Mouse (Mus musculus) urinary bladder, postnatal 36 days (tissue): ENCODE data around the gene Fsd1l.

Experiments used
- DNase-seq, 2 experiments: peaks; one replicate each; pipeline ENCODE4 v3.0.0; 2022; ENCODE audit warnings: low spot score in 2 of 2, mixed read lengths in 1 of 2

Fsd1l gene

DNA sequence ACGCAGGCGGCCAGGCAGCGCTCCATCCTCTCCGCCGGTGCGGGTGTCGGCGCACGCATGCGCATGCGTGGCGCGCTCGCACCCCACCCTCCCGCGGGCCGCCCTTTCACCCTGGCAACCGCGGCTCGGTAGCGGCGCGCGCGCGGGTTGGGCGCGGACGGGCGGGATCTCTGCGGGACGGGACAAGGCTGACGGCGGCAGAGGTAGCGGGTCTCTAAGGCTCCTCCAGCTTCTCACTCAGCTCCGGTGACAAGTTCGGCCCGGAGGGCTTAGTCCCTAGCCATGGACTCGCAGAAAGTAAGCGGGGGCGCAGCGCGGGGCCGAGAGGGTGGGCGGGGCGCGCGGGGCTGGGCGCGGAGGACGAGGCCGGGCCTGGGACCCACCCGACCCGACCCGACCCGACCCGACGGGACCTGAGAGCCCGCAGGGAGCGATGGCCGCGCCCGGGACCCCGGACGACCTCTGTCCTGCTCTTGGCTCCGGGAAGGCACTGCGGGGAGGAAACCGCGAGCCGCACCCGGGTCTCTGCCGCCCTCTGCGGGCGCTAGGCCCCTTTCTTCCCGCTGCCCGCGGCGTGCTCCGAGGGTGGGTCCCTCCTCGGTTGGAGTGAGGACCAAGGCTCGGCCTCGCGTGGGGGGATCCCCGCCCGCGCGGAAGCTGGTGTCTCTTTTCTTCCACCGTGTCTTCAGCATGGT is at the start of gene Fsd1l:
Fsd1l (plus strand) TSS at position 156 of the 695 bp plus-strand sequence.
- DNase-seq, result peak; percentile 51 to 69

DNA sequence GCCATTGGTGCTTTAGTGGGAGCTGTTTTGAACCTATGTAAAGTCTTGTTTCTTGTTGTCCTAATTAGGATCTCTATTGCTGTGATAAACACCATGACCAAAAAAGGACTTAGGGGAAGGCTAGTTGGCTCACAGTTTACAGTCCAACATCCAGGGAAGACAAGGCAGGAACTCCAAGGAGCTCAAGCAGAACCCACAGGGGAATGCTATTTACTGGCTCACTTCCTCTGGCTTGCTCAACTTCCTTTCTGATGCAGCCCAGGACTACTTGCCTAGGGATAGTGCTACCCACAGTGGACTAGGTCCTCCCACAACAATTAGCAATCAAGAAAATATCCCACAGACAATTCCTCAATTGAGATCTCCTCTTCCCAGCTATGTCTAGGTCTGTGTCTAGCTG is 43.6 kb upstream of the Fsd1l start:
- no peak for DNase-seq

DNA sequence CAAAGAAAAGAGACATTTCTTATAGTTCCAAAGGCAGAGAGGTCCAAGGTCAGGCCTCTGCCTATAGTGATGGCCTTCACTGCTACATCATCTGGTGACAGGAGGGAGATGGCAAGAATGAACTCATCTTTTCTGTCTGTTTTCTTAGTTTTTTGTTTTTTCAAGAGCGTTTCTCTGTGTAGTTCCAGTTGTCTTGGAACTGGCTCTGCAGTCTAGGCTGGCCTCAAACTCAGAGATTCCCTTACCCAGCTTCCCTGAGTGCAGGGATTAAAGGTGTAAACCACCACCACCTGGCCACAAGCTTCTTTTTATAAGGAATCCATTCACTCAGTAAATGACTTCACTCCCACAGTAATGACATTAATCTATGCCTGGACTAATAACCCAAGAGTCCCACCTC is 42.3 kb upstream of the Fsd1l start:
- no peak for DNase-seq

DNA sequence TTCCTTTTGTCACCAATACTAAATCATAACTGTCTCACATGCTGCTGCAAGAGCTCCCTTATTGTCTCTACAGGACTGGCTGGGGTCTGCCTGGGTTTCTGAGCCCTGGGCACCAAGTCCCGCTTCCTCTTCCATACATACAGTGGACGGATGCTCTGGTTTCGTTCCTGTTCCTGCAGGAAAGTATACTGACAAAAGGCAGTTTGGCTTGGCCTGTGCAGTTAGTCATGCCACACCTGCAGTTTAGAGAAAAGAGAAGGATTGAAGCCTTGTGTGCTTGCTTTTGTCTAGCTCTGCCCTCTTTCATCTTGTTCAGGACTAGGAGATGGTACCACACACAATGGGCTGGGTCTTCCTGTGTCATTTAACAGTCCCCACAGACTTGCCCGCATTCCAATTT is 41.8 kb upstream of the Fsd1l start:
- no peak for DNase-seq

DNA sequence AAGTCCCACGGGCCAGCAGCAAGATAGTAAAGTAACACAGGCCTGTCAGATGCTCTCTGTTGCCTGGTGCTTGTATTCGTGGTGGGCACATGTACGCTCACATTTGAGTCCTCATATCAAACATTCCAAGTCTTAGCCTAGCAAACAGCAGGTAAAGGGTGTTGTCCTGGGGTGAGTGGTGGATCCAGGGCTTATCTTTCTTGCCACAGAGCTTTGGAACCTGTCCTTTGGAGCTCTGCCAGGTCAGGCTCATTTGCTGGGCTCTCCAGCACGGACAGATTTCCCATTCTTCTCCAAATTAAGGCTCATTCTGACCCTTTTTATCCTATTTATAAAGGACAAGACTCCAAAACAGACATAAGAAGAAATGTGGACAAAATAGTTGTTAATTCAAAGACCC is 41.1 kb upstream of the Fsd1l start:
- DNase-seq, result no peak

DNA sequence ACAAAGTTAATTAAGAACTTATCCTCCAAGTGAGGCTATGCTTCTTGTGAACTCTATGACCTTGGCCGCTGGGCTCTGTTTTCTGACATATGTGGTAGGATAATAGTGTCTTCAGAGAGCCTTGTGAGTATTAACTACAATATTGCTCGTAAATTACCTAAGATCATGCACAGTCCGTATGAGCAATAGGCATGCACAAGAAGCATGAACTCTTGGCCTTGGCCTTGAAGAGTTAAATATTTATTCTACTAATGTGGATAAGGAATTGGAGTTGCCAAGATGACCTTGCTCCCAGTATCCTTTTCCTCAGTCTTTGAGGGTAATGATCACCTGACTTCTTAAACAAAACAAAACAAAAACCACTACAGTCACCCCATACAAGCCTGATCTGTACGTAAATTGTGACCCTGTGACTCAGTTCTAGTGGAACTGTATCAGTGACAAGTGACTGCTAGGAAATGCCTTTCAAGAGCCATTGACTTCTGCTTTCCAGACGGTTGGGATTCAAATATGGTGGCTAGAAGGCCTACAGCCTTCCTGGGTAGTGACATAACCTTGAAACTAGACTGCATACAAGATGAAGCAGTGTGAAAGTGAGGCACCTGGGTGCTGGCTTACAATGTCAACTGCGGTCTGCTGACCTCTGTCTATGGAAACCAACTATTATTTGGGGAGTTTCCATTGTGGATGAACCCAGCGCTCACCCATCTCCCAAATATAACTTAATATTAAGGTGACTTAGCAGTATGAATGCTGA is 40.4 kb upstream of the Fsd1l start:
- no peak for DNase-seq

DNA sequence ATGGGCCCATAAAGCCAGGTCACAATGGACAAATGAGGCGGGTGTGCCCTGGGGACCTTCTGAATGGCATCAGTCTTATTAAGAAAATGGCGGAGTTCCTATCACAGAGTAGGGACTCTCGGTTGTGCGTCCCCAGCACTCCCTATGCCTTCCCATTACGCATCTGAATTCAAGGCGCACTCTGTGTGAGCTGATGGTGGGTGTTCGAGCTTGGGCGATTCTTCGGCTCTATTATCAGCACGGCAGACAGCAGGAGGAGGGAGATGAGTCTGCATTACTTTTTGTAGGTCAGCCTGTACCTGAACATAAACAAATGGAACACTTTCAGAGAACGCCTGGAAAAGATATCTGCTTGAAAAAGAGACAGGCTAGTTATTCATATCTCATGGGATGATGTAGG is 39.7 kb upstream of the Fsd1l start:
- DNase-seq, result no peak

DNA sequence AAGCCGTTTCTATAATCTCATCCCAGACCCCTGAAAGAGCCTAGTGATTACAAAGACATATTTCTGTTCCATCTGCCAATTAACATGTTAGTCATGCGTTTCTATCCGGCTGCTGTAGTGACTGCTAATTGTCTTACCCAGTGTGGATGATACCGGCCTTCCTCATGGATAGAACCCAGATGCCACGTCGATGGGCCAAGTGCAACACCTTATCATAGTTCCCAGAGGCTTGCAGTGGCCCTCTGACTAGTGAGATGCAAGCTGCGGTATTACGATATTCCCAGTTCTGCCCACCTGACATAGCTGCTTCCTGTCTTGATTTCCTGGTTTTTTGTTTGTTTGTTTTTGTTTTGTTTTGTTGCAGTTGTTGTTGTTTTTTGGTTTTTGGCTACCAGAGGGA is 39.3 kb upstream of the Fsd1l start:
- DNase-seq, result no peak

DNA sequence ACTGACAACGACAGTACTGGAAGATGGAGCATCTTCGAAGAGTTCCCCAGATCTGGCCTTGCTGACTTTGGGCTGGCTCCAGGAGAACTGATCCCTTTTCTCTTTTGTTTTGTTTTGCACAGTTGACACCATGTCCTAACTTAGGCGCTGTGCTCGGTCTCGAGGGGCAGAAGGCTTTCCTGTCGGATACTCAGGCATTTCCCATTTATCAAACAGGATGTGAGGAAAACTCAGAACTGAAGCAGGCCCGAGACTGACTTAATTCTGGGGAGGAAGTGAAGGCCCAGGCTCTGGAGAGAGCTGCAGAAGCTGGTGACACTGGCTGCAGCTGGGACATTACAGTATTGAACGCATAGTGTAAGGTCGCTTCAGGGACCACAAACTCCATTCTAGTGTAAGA is 38.9 kb upstream of the Fsd1l start:
- peak in 1 of 2 experiments; percentile 7 for DNase-seq

DNA sequence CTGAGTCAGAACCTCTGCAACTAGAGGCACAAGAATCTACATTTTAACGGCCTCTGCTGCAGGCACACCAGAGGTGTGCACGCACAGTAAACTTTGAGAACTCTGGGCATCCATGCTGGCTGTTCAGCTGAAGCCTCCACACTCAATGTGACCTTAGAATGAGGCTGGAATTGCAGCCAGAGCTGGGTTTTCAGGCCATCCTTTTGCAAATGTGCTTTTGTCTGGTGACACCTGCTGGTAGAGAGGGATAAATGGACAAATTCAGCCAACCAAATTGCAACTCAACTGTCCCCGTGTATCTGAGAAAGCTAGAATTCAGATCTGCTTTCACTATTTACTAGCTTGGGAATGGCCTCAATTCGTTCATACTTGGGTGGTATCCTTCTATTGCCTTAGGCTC is 37.1 kb upstream of the Fsd1l start:
- DNase-seq, result peak; percentile 32 to 34

DNA sequence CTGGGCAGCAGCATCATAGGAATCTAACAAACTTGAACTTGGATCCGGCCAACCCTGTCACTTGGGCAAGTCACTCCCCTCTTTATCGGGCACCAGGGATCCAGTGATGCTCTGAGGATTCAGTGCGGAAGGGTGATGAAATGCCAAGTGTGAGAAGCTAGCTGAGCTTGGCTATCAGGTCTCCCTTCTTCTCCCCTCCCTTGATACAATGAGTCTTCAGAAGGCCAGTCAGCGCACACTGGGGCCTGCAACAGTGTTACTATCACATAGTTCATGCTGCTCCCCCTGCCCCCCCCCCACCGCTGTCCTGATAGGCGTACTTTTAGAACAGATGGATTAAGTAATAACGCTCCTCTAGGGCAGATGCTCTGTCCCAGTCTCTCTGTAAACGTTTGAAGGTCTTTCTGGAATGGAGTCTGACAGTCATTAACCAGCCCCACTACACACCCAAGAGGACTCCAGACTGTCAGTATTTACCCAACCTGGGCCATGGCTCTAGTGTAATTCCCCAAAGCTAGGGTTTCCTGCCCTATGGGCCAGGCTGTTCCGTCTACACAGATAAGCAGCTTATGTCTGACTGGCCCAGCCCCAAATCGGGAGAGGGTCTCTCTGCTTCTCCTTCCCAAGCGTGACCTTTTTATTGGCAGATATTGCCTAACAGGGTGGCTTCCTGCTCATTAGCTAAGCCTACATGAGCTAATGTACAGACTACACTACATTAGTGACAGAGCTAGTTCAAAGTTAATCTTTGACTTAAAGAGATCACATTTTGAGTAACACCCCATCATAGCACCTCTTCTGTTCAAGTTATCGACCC is 35.8 kb upstream of the Fsd1l start:
- no peak for DNase-seq

DNA sequence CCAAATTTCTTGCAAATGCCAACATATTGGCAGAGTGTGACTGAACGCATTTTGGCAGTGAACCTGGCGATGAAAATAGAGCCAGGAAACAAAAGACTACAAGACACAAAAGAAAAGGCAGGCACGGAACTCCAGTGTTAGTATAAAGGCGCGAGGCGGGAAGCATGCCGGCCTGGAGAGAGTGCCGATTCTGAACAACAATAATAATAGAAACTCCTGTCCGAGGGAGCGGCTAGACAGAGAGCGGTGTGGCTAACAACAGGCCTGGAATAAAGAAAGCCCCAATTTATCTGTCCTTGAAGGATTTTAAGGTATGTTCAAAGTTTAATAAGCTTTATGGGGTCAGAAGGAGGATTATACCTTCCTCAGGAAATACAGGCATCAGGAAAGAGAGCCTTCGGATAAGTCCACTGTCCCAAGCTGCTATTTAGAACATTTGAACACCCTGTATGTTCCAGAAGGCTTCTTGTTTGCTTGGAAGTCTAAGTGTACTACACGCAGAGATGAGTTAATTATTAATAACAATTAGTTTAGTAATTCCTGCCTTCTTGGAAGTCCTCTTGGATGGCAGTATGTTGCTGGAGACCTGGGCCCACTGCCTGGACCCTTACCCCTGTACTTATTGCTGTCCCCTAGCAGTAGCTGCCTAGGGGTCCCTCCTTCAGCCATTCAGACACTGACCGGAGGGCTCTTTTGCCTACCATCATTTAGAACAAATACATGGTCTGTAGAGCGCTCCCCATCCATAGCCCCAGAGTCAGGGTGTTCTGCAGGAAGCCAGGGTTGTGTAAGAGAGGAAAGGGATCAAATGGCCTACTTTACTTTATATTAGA is 35.0 kb upstream of the Fsd1l start:
- no peak for DNase-seq

DNA sequence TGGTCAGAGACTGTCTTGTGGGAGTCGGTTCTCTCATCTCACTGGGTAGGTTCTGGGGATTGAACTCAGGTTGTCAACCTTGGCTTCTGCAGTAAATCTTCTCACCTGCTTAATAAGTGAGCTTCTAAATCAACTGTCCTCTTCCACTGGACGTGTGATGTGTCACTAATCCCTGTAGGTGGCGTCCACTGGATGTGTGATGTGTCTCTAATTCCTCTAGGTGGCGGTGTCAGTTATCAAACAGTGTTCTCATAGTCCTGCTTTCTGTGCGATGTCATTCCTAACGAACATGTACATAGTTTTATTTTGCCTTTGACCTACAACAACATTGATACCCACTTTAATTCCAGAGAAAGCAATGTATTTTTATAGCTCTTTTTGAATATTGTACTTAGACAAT is 30.8 kb upstream of the Fsd1l start:
- DNase-seq, result no peak

DNA sequence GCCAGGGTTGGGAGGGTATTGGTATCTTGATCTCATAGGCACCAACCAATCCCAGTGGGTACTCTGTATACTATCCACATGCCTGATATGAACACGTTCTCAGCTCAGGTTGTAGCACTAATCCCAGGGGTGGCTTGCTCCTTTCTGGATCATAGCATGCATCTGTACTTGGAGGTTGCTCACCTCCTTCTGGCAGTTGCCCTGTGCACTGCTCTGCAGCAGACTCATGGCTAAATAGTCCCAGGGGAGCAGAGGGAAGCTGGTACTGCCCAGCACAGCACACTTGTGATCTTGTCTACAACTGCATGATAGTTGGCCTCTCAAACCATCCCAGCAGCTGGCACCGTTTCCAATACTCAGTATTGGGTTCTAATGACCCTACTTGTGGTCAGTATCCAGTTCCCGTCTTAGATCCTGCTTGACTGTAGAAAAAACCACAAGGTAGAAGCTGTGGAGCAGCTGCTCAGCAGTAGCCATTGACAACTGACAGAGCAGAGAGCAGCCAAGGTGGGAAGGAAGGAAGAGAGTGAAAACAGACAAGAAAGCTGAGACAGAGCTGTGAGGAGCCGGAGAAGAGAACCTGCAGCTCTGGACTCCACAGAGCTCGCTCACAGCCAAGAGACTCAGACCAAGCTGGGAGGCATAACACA is 16.6 kb upstream of the Fsd1l start:
- no peak for DNase-seq

DNA sequence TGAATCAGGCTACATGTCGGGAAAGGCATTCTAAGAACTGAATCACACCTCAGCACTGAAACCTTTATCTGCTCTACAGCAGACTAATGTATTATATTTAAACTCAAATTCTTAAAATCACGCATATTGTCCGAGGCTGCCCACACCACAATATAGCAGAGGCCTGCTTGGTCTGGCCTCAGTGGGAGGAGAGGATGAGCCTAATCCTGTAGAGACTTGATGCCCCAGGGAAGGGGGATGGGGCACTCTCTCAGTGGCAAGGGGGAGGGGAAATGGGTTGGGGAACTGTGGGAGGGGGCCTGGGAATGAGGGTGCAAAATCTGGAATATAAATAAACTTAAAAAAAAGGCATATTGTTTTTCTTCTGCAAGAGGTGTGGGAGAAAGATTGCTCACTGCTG is 13.3 kb upstream of the Fsd1l start:
- DNase-seq, result no peak

DNA sequence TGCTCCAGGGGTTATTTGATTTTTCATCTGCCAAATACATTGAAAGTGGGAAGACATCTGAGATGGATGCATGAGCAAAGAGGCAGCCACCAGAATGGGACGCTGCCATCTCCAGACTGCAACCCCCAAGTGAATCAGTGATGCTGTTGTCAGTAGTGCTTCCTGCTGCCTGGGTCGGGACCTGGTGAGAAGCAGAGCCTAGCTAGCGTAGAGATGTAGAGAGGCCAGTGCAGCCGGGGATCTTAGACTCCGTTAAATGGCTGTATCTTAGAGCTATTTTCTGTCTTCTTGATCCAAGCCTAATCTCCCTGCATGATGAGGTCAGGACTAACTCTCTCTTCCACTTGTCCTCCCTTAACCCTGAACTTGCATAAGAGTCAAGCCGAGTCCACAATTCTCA is 11.2 kb upstream of the Fsd1l start:
- no peak for DNase-seq

DNA sequence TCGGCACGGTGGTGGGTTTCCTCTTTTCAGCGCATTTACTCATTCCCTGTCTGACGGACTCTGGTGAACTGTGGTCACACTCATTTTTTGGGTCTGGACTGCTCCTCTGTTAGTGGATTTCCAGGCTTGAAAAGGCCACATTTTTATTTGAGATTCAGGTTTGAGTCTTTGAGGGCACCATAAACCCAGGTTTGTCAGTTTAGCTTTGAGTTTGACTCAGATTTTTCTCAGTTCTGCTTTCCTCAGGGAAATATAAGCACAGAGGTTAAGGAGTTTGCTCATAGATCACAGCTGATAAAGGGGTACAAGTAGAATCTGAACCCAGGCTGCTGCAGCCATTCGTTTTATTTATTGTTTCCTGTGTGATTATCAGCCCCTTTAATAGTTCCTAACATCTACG is 10.2 kb upstream of the Fsd1l start:
- DNase-seq, result no peak

DNA sequence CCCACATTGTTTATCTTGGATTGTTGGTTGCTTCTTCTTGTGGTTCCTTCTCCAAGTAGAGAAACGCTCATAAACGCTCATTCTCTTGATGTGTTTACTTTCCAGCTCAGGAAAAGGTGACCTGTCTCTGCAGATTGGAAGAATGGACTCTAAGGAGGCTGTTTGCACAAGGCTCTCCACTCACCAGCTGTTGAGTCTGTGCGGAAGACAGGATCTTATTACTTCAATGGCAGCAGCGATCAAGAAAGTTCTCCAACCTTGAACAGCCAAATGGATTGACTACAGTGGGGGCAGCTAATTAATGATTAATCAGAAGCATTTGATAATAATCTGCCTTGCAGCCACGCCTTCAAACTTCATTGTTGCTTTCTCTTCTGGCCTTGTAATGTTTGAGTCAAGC is 9.8 kb upstream of the Fsd1l start:
- no peak for DNase-seq

DNA sequence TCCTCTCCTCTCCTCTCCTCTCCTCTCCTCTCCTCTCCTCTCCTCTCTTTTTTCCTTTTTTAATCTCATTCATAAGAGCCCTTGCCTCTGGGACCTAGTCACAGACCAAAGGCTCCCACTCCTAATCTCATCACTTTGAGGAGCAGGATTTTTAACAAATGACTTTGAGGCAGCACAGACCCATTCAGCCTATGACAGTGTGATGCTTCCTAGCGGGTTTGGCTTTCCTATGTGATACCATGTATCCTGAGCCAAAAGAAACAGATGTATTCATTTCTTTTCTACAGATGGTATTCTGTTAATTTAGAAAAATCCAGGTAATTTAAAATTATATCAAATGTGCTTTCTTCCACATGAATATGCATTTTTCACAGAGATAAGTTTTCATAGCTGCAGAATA is 7.6 kb upstream of the Fsd1l start:
- no peak for DNase-seq

DNA sequence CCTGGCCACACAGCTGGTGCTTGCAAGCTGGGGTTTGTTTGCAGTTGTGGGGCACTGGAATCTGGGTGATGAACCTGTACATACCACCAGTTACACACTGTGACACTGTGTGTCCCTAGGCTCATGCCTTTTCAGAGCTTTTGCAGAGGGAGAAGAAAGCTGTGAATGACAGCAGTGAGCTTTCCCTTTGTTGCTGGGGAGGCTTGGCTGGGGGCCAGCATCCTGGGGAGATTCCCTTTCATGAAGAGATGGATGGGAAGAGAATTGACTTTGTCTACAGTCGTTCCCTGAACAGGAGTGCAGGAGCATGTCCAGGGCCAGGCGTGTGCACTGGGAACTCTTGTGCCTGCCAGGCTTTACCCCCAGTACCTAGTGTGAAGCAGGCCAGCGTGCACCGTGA is 6.5 kb upstream of the Fsd1l start:
- no peak for DNase-seq

DNA sequence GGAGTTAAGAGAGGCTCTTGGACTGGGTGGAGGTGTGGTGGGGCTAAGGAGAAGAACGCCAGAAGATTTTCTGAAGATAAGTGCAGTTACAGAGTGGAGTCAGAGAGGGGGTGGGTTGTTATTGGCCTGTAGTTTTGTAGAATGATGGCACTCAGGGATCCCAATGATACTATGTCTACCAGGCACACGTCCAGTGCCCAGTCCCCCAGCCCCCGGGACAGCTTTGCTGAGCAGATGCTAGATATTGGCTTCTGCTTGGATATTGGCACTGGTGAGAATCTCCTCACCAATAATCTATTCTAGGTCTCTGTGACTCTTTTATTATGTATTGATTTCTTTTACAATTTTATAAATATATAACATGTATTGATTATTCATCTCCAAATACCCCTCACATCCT is 6.0 kb upstream of the Fsd1l start:
- DNase-seq, result no peak
